Mouse (Mus musculus): ENCODE results near the gene Ms4a4b.
"Not testable (repeated sequence)": the region's sequence is repeated elsewhere in the genome, so short reads cannot be mapped to it uniquely, and the experiment has no call there.

- TF ChIP-seq POLR2A (IDR thresholded peaks at IDR 0.05; ENCODE audit: extremely low read depth, insufficient read depth, low read length); CTCF (IDR thresholded peaks at IDR 0.05; ENCODE audit: low read depth, low read length): not testable (repeated sequence)
Observed at GRCm38 (mm10) chr19:11464795-11465194, 21.4 kb downstream of the Ms4a4b start.

All from liver, adult 2 months (tissue).